Mouse (Mus musculus): ENCODE measurements around the gene Sept11.
A peak's percentile ranks its signal among the peaks of the same experiment; 100 is the strongest.

Sept11 gene

DNA sequence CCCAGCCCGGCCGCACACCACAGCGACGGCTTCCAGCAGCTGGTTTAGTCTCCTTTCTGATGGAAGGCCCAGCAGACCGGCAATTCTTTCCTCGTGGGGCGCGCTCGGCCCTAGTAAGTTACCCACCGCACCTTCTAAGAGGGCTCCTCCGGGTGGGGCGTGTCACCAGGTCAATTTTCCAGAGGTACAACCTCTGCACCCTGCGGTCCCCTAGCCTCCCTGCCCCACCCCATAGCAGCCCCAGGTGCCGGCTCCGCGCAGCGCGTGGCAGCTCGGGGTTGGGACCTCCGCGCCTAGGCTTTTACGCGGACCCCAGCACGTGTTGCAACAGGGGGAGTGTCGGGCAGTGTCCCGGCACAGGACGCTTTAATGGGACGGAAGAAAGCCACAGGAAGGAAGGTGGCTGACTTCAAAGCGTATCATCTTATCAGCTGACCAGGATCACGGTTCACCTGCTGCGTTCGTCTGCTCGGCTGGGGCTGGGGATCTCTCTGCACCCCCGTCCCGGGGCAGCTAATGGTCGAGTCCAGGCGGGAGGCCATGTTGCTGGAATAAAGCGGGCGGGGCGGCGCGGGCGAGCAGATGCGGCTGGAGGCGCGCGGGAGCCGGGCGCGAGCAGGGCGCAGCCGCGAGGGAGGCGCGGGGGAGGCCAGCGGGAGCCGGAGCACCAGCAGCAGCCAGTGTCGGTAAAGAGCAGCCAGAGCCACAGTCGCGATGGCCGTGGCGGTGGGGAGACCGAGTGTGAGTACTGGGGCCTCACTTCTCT lies at the start of gene Sept11:
Gene Sept11 (plus strand): TSS at position 581 of the 766 bp plus-strand sequence.
- peak; percentile 90 for DNase-seq (ENCODE audit: low read depth, low spot score)
- no peaks in the 10 kb centered on the region for H3K36me3 ChIP-seq (ENCODE audit: control insufficient read depth, insufficient read depth, low read length, poor library complexity, severe bottlenecking)

DNA sequence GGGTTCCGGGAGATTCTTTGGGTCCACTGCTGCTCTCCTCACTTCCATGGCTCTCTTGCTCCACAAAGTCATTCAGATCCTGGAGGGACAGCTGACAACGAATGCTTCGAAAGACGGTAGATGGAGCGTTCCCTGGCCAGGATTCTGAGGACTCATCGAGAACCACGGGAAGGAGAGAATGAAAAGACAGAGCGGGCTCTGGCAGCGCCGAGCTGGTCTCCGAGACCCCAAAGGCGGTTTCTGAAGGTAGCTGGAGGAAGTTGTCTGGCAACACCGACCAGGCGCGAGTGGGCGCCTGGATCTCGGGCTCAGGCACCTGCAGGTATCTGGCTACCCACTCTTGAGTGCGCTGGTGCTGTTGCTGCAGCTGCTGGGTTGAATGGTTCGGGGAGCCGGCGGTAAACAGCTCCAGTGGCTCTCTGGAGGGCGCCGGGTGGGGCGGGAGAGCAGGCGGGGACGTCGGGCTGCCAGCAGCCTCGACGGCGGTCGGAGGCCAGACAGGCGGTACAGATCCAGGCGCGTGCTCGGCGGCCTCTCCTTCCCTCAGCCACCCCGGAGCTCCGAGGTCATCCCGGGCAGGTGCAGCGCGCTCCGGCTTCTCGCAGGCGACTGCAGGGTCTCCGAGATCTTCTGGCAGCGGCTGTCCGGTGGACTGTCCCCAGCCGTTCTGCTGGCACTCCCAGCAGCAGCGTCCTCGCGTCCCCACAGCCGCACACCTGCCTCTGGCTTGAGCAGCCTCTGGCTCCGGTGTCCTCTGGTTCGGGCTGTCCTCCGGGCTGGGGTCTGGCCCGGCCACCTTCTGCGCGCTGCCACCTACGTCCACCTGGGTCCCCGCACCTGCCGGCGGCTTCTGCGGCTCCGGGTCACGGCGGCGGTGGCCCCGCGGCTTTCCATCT lies 49.3 kb upstream of the Sept11 start:
- Histone ChIP-seq H3K36me3 (ENCODE audit: control insufficient read depth, insufficient read depth, low read length, poor library complexity, severe bottlenecking) (no peaks in the 10 kb centered on the region), H3K27me3 (ENCODE audit: control insufficient read depth, insufficient read depth, low read length, poor library complexity, severe bottlenecking) (no peaks in the 10 kb centered on the region; the same call in 1 of the 2 replicates)
- DNase-seq (ENCODE audit: low read depth, low spot score), result no peak

More for the DNA sequence above, at the start of gene Sept11:
- H3K27me3 ChIP-seq (ENCODE audit: control insufficient read depth, insufficient read depth, low read length, poor library complexity, severe bottlenecking), result no peaks in the 10 kb centered on the region

DNA sequence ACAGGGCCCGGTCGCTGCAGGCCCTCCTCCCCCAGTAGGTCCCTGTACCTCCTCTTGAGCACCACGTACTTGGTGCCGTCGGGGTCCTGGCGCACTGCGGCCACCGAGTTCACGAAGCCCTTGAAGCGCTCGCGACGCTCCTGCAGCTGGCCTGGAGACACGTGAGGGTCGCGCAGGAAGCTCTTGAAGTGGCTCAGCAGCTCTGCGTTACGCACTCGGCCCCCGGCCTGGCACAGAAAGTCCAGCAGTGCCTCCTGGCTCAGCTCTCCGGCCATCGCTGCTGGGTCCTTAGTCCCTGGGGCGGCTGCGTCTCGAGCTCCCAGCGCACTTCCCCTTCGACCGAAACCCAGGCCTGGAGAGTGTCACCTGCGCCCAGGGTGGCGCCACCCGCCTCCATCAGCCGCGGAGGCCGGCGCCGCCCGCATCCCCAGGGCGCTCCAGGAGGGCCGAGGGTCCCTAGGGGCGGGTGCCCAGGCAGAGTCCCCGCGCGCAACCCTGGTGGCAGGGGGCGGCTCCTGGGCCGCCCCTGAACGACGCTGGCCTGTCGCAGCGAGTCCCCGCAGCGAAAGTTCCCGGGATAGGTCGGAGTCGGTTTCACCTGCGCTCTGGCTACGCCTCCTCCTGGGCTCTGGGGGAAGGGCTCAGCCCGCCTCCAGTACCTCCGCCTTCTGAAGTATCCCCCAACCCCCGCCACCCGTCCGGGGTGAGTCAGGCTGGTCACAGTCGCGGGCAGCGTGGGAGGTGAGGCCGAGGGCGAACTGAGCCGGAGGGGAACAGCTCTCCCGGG lies 48.5 kb upstream of the Sept11 start, which contains the start of gene Sowahb:
Gene Sowahb (minus strand): TSS at position 439 of the 787 bp plus-strand sequence.
- Histone ChIP-seq H3K27me3 (ENCODE audit: control insufficient read depth, insufficient read depth, low read length, poor library complexity, severe bottlenecking) (no peaks in the 10 kb centered on the region; the same call in 1 of the 2 replicates), H3K36me3 (ENCODE audit: control insufficient read depth, insufficient read depth, low read length, poor library complexity, severe bottlenecking) (no peaks in the 10 kb centered on the region)
- DNase-seq (ENCODE audit: low read depth, low spot score), result peak; percentile 47

DNA sequence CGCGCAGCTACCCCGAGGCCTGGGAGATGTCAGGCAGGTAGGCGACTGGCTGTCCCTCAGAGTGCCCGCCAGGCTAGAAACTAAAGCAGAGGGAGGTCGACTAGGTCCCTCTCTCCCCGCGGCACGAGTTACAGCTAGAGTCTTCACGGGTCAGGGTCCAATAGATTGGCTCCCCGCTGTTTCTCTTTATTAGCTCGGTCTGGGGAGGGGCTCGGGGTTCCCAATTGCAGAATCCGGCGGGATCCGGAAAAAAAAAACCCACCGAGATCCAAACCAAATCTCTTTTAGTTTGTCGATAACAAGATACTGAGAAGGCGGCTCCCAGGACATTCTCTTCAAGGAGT lies 47.9 kb upstream of the Sept11 start:
- H3K27me3 ChIP-seq (ENCODE audit: control insufficient read depth, insufficient read depth, low read length, poor library complexity, severe bottlenecking), result no peaks in the 10 kb centered on the region; the same call in 1 of the 2 replicates
- DNase-seq (ENCODE audit: low read depth, low spot score), result no peak
- H3K36me3 ChIP-seq (ENCODE audit: control insufficient read depth, insufficient read depth, low read length, poor library complexity, severe bottlenecking), result no peaks in the 10 kb centered on the region

DNA sequence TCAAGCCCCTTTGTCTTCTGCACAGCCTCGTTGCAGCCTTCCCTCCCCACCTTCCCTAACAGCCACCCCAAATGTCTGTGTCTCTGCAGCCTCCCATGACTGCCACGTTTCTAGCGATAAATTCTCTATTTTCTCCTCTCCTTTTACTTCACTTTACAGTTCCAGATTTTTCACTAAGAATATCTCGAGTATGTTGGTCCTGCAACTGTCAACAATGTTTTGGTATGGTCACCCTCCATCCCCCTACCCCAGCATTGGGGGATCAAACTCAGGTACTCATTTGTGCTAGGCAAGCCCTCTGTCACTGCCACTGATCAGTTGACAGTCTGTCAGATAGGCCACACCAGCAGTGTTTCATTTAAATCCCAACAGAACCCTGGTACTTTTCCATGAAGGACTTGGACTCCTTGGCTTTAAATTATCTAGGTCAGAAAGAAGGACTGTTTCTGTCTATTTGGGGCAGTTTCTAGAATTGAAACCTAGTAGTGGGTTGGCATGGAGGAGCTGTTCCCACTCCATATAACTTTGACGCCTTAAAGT lies 46.9 kb upstream of the Sept11 start:
- no peak for DNase-seq (ENCODE audit: low read depth, low spot score)
- Histone ChIP-seq H3K36me3 (ENCODE audit: control insufficient read depth, insufficient read depth, low read length, poor library complexity, severe bottlenecking) (no peaks in the 10 kb centered on the region), H3K27me3 (ENCODE audit: control insufficient read depth, insufficient read depth, low read length, poor library complexity, severe bottlenecking) (no peaks in the 10 kb centered on the region; the same call in 1 of the 2 replicates)

DNA sequence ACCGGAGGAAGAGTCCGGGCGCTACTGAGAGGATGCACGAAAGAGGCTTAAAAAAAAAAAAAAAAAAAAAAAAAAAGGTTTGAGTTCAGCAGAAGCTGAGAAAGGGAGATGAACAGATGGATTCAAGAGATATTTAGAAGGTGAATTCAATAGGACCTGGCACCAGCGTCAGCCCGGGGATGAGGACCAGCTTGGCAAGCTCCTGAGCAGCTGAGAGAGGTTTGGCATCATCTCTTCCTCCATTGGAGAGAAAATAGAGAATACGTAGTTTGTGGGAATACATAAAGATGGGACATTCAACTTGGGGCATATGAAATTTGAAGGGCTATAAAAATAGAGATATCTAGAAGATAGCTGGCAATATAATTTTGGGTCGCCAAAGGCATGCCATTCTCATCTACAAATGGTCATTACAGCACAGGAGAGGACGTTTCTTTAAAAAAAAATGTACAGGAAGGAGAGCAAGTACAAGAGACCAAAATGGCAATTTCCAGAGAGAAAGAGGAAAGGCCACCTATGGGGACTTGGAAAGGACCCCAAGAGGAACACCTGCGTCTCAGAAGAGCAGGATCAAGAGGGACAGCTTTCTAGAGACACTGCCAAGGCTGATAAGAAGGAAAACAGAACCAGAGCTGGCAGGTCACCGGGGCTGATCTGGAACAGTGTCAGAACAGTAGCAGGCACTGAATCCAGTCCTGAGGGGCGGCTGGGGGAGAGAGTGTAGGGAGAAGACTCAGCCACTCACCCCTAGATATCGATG lies 44.6 kb upstream of the Sept11 start:
- no peak for DNase-seq (ENCODE audit: low read depth, low spot score)
- H3K36me3 ChIP-seq (ENCODE audit: control insufficient read depth, insufficient read depth, low read length, poor library complexity, severe bottlenecking), result no peaks in the 10 kb centered on the region

DNA sequence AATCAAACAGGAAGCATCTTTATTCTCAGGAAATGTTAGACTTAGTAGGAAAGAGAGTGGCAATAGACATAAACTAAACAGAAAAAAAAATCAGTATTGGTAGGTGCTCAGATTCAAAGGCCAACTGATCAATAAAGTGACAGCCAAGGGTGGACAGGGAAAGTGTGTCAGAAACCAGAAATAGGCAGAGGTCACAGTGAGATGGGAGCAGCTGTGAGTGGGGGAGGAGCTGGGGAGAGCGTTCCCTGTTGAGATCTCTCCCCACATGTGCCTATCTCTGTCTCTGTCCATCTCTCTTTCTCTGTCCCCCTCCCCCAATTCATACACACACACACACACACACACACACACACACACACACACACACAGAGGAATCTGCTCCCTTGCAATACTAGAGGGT lies 43.3 kb upstream of the Sept11 start:
- no peak for DNase-seq (ENCODE audit: low read depth, low spot score)
- no peaks in the 10 kb centered on the region for H3K36me3 ChIP-seq (ENCODE audit: control insufficient read depth, insufficient read depth, low read length, poor library complexity, severe bottlenecking)
- no peaks in the 10 kb centered on the region; the same call in 1 of the 2 replicates for H3K27me3 ChIP-seq (ENCODE audit: control insufficient read depth, insufficient read depth, low read length, poor library complexity, severe bottlenecking)

More for the DNA sequence above, 44.6 kb upstream of the Sept11 start:
- H3K27me3 ChIP-seq (ENCODE audit: control insufficient read depth, insufficient read depth, low read length, poor library complexity, severe bottlenecking), result no peaks in the 10 kb centered on the region; the same call in 1 of the 2 replicates

DNA sequence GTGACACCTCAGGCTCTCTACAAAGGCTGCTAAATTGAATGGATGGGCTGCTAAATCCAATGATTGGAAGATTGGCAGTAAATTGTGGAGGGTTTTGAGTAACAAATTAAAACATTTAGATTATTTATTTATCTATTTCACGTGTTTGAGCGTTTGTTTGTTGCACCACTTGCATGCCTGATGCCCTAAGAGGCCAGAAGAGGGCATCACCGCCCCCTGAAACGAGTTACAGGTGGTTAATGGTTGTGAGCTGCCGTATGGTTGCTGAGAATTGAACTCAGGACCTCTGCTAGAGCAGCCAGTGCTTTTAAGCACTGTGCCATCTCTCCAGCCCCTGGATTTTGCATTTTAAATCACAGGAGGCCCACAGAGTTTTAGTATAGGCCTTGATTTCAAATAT lies 42.2 kb upstream of the Sept11 start:
- peak; percentile 11 for DNase-seq (ENCODE audit: low read depth, low spot score)
- H3K36me3 ChIP-seq (ENCODE audit: control insufficient read depth, insufficient read depth, low read length, poor library complexity, severe bottlenecking), result no peaks in the 10 kb centered on the region
- H3K27me3 ChIP-seq (ENCODE audit: control insufficient read depth, insufficient read depth, low read length, poor library complexity, severe bottlenecking), result no peaks in the 10 kb centered on the region

DNA sequence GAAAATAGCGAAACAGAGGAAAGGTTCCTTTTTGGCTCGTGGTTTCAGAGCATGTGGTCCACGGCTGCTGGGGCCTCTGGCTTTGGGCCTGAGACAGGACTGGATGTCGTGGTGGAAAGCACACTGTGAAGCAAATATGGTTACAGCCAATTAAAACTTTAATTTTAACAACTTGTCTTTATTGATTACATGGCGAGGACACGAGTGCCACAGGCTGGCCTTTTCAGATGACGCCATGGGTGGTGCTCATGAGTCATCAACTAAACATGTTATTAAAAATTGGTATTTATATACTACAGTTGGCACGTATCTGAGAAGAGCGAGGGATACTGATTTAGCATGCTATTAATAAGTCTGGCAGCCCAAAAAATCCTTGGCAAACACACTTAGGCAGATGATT lies 41.3 kb upstream of the Sept11 start:
- DNase-seq (ENCODE audit: low read depth, low spot score), result no peak

DNA sequence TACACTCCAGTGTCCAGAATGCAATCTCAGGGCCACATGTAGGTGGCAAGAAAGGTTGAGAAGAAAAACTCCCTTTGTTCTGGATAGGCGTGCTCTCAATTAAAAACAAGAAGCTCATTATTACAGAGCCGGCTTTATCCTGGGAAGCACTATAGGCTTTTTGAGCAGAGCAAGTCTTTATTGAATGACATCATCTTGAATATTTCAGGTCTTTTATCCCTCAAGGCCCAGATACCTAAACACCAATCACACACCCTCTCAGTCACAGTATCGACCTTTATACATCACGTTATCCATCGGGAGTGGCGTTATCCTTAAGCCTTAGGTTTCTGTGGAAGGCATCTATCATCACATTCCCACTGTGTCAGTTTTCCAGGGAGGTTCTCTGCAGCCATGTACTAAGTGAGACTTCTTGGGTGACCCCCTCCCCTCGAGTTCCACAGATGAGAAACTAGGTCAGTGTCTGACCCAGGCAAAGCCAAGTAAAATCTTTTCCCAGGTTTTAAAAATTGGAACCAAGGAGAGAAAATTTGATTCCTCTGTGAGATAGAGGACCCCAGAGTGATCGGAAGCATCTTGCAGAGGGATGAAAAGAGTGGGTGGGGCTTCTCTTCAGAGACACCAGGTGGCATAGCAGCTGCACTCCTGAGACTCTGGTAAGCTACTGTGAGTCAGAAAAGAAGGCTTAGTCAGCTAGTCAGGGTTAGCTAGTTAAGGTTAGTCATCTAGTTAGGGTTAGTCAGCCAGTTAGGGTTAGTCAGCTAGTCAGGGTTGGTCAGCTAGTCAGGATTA lies 39.4 kb upstream of the Sept11 start:
- peak; percentile 45 for DNase-seq (ENCODE audit: low read depth, low spot score)
- H3K27me3 ChIP-seq (ENCODE audit: control insufficient read depth, insufficient read depth, low read length, poor library complexity, severe bottlenecking), result no peaks in the 10 kb centered on the region
- no peaks in the 10 kb centered on the region for H3K36me3 ChIP-seq (ENCODE audit: control insufficient read depth, insufficient read depth, low read length, poor library complexity, severe bottlenecking)

More for the DNA sequence above, 41.3 kb upstream of the Sept11 start:
- no peaks in the 10 kb centered on the region for H3K27me3 ChIP-seq (ENCODE audit: control insufficient read depth, insufficient read depth, low read length, poor library complexity, severe bottlenecking)
- H3K36me3 ChIP-seq (ENCODE audit: control insufficient read depth, insufficient read depth, low read length, poor library complexity, severe bottlenecking), result no peaks in the 10 kb centered on the region

DNA sequence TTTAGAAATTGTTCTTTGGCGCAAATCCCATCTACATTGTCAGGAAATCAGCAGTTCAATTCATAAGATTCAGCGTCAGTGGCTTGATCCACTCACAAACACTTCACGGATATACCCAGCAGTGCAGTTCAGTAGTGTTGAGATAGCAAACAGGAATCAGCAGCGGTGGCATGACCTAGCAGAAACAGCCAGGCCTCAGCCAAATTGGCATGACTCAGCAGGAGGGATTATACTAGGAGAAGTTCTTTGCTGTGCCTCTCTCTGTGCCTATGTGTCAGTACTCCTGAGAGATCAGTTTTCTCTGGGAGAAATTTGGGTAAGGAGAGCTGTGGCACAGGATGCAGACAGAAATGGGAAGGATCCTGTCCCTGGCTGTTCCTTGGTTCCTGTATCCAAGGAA lies 32.4 kb upstream of the Sept11 start:
- Histone ChIP-seq H3K27me3 (ENCODE audit: control insufficient read depth, insufficient read depth, low read length, poor library complexity, severe bottlenecking) (no peaks in the 10 kb centered on the region), H3K36me3 (ENCODE audit: control insufficient read depth, insufficient read depth, low read length, poor library complexity, severe bottlenecking) (no peaks in the 10 kb centered on the region)
- DNase-seq (ENCODE audit: low read depth, low spot score), result no peak

DNA sequence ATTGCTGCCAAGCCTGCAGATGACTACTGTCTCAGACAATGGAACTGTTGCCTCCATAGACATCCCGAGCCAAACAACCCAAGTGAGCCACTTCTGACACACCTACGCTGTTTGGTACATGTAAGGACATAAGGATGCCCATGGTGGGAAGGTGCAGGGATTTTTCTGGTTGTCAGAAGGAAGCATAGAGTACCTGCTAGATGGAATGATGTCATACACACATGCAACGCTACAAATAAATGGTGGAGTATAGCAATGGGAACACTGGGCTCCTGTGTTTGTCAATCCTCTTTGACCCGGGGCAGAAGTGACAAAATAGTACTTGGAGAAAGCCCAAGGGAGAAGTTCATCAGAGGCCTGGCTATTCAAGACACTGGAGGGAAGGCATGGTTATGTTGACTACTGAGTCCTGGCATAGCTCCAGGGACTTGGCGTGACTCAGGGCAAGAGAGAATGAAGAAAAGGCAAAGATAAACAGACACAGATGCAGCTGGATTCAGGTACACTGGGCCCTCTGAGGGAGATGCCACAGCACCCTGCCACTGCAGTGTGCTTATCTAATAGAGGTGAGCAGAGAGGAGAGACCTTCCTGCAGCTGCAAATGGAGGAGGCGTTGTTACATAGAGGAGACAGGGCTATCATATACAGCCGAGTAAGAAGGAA lies 15.4 kb upstream of the Sept11 start:
- Histone ChIP-seq H3K27me3 (ENCODE audit: control insufficient read depth, insufficient read depth, low read length, poor library complexity, severe bottlenecking) (no peaks in the 10 kb centered on the region), H3K36me3 (ENCODE audit: control insufficient read depth, insufficient read depth, low read length, poor library complexity, severe bottlenecking) (no peaks in the 10 kb centered on the region)
- no peak for DNase-seq (ENCODE audit: low read depth, low spot score)

DNA sequence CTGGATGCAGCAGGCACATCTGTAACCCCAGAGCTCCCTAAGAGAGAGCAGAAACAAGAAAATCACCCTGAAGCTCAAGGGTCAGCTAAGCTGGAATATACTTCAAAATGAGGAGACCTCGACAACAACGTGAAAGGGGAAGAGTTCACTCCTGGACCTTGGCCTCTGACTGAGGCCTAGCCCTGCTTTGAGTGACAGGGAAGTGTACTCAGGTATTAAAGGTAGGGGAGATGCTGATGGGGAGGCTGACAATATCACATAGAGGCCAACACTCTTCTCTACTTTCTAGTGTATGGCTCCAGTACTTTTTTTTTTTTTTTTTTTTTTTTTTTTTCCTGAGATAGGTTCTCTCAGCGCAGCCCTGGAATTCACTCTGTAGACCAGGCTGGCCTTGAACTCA lies 13.6 kb upstream of the Sept11 start:
- no peak for DNase-seq (ENCODE audit: low read depth, low spot score)
- Histone ChIP-seq H3K36me3 (ENCODE audit: control insufficient read depth, insufficient read depth, low read length, poor library complexity, severe bottlenecking) (no peaks in the 10 kb centered on the region), H3K27me3 (ENCODE audit: control insufficient read depth, insufficient read depth, low read length, poor library complexity, severe bottlenecking) (no peaks in the 10 kb centered on the region)
